Mouse (Mus musculus) limb, embryonic 12.5 days (tissue): ENCODE results near the gene Zrsr1. TPM values are rescaled to one million over a fixed set of nuclear protein-coding genes. Genes with fewer than 3 reads are reported as not detected.

ENCODE experiments used
- ATAC-seq: fragments of 200-750 bp; cut with Nextera tagmentation; 2 replicates; pipeline ENCODE4 v1.8.0; 2017; ENCODE audit warnings: low read depth, moderate TSS enrichment; ENCODE audit not compliant: insufficient number of reproducible peaks, insufficient read depth, low FRiP score, low TSS enrichment
- H3K27ac ChIP-seq: fragments of 300-500 bp; sonication (generic); 2 replicates; pipeline ENCODE4 v1.5.1; 2016; ENCODE audit warnings: mild to moderate bottlenecking, moderate library complexity
- H3K27me3 ChIP-seq: fragments of 300-500 bp; sonication (generic); 2 replicates; pipeline ENCODE4 v1.6.1; 2016; ENCODE audit warnings: mild to moderate bottlenecking, moderate library complexity
- H3K36me3 ChIP-seq: fragments of 300-500 bp; sonication (generic); 2 replicates; pipeline ENCODE4 v1.6.1; 2016; ENCODE audit warnings: mild to moderate bottlenecking, moderate library complexity
- H3K4me1 ChIP-seq: fragments of 300-500 bp; sonication (generic); replicated peaks from 2 replicates; pipeline ENCODE4 v1.6.1; 2016
- H3K4me2 ChIP-seq: fragments of 300-500 bp; sonication (generic); 2 replicates; pipeline ENCODE4 v1.6.1; 2016; ENCODE audit warnings: mild to moderate bottlenecking, moderate library complexity
- H3K4me3 ChIP-seq: fragments of 300-500 bp; sonication (generic); replicated peaks from 2 replicates; pipeline ENCODE4 v1.5.1; 2016; ENCODE audit warnings: mild to moderate bottlenecking
- H3K9ac ChIP-seq: fragments of 300-500 bp; sonication (generic); replicated peaks from 2 replicates; pipeline ENCODE4 v1.6.1; 2016; ENCODE audit warnings: mild to moderate bottlenecking, moderate library complexity
- H3K9me3 ChIP-seq: fragments of 300-500 bp; sonication (generic); 2 replicates; pipeline ENCODE4 v1.6.1; 2016; ENCODE audit warnings: mild to moderate bottlenecking, moderate library complexity
- WGBS: fragments of 180-500 bp; shearing (Covaris S2); methylation state at CpG from one replicate; pipeline ENCODE4 v1.1.7; 2016; 5-methylcytosine and 5-hydroxymethylcytosine counted together
- polyA plus RNA-seq: library from polyadenylated mRNA; unstranded; fragments of >200 nt; fragmentation: Nextera tagmentation; extraction: Ambion mirVana; gene quantifications from 2 replicates; pipeline ENCODE4 v1.2.1, GENCODE M21; 2016

Gene Zrsr1
- polyA plus RNA-seq, 1 experiment from 2014 or later, result 2.9 TPM

DNA sequence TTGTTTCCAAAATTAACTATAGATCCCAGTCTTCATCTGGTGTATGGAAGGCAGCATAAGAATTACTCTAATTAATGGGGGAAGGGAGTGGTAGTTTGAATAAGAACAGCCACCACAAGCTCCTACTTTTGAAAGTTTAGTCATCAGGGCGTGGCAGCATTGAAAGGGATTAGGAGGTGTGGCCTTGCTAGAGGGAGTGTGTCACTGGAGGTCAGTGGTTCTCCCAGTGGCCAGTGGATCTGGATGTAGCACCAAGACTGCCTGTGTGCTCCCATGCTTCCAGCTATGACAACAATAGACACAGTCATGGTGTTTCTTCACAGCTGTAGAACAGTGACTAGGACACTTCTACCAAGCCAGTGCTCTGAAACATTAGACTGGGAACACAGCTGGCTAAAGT, 22.7 kb upstream of the Zrsr1 start:
- Histone ChIP-seq H3K4me3 (no peak overlapping the region), H3K4me2 (no peak overlapping the region), H3K36me3 (peaks cover 11% of the 10 kb centered on the region; the same call in 1 of the 2 replicates), H3K9ac (no peak overlapping the region), H3K27me3 (no peaks in the 10 kb centered on the region), H3K4me1 (no peaks in the 10 kb centered on the region), H3K27ac (no peak overlapping the region), H3K9me3 (no peaks in the 10 kb centered on the region)
- WGBS, result 81% methylated on average over 1 of the region's 1 CpGs
- no peak for ATAC-seq

DNA sequence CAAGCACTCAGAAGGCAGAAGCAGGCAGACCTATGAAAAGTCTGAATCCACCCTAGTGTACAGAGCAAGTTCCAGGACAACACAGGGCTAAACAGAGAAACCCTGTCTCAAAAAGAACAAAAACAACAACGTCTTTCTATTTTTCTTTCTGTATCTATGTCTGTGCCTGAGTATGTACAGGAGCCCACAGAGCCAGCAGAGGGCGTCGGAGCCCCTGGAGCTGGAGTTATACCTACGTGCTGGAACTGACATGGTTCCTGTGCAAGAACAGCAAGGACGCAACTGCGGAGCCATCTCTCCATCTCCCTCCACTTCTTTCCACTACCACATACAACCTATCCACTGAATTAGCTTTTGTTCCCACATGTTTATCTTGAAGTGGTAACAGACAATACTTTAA, 21.7 kb upstream of the Zrsr1 start:
- no peak for ATAC-seq
- Histone ChIP-seq H3K9me3 (no peaks in the 10 kb centered on the region), H3K4me1 (no peaks in the 10 kb centered on the region), H3K9ac (no peak overlapping the region), H3K4me2 (no peak overlapping the region), H3K36me3 (peaks cover 13% of the 10 kb centered on the region; the same call in 1 of the 2 replicates), H3K27ac (no peak overlapping the region), H3K4me3 (no peak overlapping the region), H3K27me3 (no peaks in the 10 kb centered on the region)
- WGBS, result 92% methylated on average over 6 of the region's 6 CpGs

DNA sequence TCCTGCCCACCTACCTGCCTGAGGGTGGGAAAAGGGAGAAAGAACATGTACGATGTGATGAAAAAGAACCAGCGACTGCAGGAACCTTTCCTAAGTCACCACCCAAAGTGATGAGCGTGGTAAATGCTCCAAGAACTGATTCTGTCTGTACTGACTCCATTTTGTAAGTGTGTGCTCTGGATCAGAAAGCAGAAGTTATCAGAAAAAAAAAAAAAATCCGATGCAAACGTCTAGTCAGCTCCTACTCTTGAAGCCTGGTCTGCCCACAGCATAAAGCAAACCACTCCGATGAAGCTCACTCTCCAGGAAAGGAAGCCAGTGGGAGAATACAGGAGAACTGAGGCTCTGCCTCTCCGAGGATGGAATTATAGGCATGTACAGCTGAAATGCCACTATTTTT, 19.1 kb upstream of the Zrsr1 start:
- H3K4me2 ChIP-seq, result no peak overlapping the region
- no peak overlapping the region for H3K4me3 ChIP-seq
- 94% methylated on average over 7 of the region's 7 CpGs for WGBS
- no peak overlapping the region for H3K9ac ChIP-seq
- H3K36me3 ChIP-seq, result peaks cover 29% of the 10 kb centered on the region
- H3K4me1 ChIP-seq, result no peaks in the 10 kb centered on the region
- no peak for ATAC-seq
- no peak overlapping the region for H3K27ac ChIP-seq
- H3K9me3 ChIP-seq, result no peaks in the 10 kb centered on the region
- no peaks in the 10 kb centered on the region for H3K27me3 ChIP-seq

DNA sequence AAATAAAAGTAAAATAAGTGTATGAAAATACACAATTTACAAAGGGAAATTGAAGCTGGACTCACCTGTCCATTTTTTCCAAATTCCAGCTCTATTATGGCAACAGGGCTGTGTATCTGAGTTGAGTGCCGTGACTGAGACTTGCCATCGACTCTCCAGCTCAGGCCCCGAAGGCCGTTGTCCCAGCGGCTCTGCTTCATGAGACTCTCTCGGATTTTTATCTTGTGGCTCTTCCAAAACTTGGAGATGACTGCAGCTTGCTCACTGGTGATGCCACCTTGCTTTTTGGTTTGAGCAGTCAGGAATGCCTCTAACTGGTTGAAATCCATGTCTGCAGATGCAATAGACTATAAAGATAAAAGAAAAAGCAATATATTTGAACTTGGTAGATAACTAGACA, 15.5 kb upstream of the Zrsr1 start:
- peaks cover 29% of the 10 kb centered on the region for H3K36me3 ChIP-seq

DNA sequence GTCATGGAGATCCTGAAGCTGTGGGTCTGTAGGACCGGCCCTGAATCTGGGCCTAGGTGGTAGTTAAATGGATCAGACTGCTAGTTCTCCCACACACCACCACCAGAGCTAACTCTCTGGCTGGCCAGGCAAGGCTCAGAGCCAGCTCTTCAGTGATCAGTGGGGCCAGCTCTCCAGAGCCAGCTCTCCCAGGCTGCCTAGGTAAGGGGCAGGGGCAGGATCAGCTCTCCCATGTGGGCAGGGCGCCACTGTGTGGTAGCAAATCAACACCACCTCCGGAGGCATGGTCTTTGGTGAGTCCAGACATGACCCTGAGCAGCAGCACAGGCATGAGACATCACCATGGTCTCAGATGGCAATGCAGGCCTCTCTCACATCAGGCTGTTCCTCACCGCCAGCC, 15.0 kb upstream of the Zrsr1 start:
- 77% methylated on average over 4 of the region's 4 CpGs for WGBS
- H3K27me3 ChIP-seq, result no peaks in the 10 kb centered on the region
- no peak for ATAC-seq

More for the DNA sequence above, 15.5 kb upstream of the Zrsr1 start:
- H3K27me3 ChIP-seq, result no peaks in the 10 kb centered on the region
- H3K4me1 ChIP-seq, result no peaks in the 10 kb centered on the region
- H3K27ac ChIP-seq, result no peak overlapping the region
- no peak overlapping the region for H3K4me2 ChIP-seq
- no peaks in the 10 kb centered on the region for H3K9me3 ChIP-seq
- no peak for ATAC-seq
- no peak overlapping the region for H3K4me3 ChIP-seq
- 92% methylated on average over 6 of the region's 6 CpGs for WGBS
- H3K9ac ChIP-seq, result no peak overlapping the region

DNA sequence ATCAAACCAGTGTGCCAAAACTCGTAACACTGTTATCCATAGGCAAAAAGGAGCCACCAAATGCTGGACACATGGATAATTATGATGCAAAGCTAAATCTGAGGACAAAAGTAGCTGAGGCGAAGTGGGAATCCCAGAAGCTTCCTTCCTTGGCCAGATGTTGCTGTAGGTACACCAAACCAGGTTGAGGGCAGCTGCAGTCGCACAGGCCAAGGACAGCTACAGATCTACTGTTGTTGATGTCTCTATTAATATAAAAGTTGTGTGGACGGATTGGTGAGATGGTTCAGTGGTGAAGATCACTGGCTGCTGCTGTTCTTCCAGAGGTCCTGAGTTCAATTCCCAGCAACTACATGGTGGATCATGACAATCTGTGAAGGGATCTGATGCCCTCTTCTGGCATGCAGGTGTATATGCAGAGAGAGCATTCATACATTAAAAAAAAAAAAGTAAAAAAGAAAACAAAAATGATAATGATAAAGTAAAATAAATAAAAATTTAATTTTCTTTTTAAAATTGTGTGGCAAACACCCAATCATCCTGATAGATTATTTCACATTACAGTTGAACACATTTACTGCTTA, 13.9 kb upstream of the Zrsr1 start:
- Histone ChIP-seq H3K36me3 (peaks cover 20% of the 10 kb centered on the region), H3K9ac (no peak overlapping the region), H3K4me2 (no peak overlapping the region), H3K9me3 (no peaks in the 10 kb centered on the region), H3K27me3 (no peaks in the 10 kb centered on the region), H3K27ac (no peak overlapping the region), H3K4me3 (no peak overlapping the region), H3K4me1 (no peaks in the 10 kb centered on the region)
- 86% methylated on average over 4 of the region's 4 CpGs for WGBS
- ATAC-seq, result no peak

More for the DNA sequence above, 15.0 kb upstream of the Zrsr1 start:
- Histone ChIP-seq H3K4me2 (no peak overlapping the region), H3K9ac (no peak overlapping the region), H3K36me3 (peaks cover 29% of the 10 kb centered on the region), H3K27ac (no peak overlapping the region), H3K4me3 (no peak overlapping the region), H3K9me3 (no peaks in the 10 kb centered on the region), H3K4me1 (no peaks in the 10 kb centered on the region)

DNA sequence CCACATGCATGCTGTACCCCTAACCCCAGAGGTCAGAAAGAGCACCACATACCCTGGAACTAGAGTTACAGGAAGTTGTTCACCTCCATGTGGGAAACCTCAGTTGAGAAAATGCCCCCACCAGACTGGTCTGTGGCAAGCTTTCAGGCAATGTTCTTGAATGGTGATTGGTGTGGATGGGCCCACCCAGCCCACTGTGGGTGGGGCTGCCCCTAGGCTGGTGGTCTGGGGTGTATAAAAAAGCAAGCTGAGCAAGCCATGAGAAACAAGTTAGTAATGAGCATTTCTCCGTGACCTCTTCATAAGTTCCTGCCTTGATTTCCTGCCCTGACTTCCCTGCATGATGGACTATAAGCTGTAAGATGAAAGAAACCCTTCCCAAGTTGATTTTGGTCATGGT, 9.7 kb upstream of the Zrsr1 start:
- H3K27me3 ChIP-seq, result no peaks in the 10 kb centered on the region
- H3K4me3 ChIP-seq, result no peak overlapping the region
- H3K9me3 ChIP-seq, result peaks cover 12% of the 10 kb centered on the region
- H3K36me3 ChIP-seq, result peaks cover 8% of the 10 kb centered on the region
- no peak overlapping the region for H3K4me2 ChIP-seq
- ATAC-seq, result no peak
- WGBS, result 76% methylated on average over 1 of the region's 1 CpGs
- H3K27ac ChIP-seq, result no peak overlapping the region
- no peaks in the 10 kb centered on the region for H3K4me1 ChIP-seq
- no peak overlapping the region for H3K9ac ChIP-seq

DNA sequence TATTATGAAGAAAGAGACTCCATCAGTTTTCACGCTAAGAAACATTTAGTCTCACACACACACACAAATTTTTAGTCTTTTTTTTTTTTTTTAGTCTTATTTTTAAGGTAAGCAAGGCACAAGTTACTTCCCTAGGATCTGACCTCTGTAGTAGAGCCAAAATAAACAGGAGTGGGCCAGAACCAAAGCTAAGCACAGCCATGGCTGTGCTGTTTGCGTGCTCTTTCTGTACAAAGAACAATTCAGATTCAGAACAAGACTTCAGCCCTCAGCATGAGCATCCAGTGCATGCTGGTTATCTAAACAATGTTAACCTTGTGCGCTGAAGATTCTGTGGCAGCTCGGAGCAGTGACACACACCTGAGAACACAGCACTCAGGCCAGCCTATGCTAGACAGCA, 7.4 kb upstream of the Zrsr1 start:
- H3K9me3 ChIP-seq, result peaks cover 21% of the 10 kb centered on the region
- H3K4me1 ChIP-seq, result no peaks in the 10 kb centered on the region
- no peak for ATAC-seq
- H3K4me2 ChIP-seq, result no peak overlapping the region
- H3K27me3 ChIP-seq, result no peaks in the 10 kb centered on the region
- H3K27ac ChIP-seq, result no peak overlapping the region
- 79% methylated on average over 4 of the region's 4 CpGs for WGBS
- no peak overlapping the region for H3K4me3 ChIP-seq
- H3K36me3 ChIP-seq, result peaks cover 19% of the 10 kb centered on the region
- H3K9ac ChIP-seq, result no peak overlapping the region

DNA sequence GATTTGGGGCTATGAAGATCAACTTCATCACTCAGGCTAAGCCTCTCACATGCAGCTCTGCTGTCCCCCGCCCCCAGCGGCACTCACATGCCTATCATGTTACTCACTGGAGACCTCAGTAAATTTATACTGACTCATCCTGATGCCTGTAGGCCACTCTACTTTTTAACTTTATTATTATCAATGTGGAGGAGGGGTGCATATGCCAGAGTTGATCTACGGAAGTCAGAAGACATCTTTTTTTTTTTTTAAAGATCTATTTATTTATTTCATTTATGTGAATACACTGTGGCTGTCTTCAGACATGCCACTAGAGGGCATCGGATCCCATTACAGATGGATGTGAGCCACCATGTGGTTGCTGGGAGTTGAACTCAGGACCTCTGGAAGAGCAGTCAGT, 6.3 kb upstream of the Zrsr1 start:
- Histone ChIP-seq H3K9ac (no peak overlapping the region), H3K4me1 (no peaks in the 10 kb centered on the region), H3K27me3 (no peaks in the 10 kb centered on the region), H3K27ac (no peak overlapping the region), H3K4me3 (no peak overlapping the region), H3K36me3 (peaks cover 19% of the 10 kb centered on the region), H3K4me2 (no peak overlapping the region), H3K9me3 (peaks cover 22% of the 10 kb centered on the region)
- 79% methylated on average over 4 of the region's 4 CpGs for WGBS
- ATAC-seq, result no peak

DNA sequence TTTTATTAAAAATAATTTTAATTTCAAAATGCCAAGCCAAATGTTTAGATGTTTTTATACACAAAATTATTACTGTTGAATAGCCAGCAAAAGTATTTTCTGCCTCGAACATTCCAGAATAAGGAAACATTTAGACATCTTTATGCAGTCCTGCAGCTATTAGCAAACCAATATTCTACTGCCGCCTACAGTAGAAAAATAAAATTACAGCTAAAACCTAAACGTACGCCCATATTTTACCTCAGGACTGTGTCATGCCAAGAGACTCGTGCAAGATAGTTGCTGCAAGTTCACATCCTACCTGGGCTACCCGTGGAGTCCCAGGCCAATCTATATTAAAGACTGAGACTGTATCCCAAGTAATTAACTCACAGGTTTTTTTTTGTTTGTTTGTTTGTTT, 2.3 kb upstream of the Zrsr1 start:
- H3K9me3 ChIP-seq, result peaks cover 52% of the 10 kb centered on the region
- H3K4me1 ChIP-seq, result peaks cover 8% of the 10 kb centered on the region
- WGBS, result 68% methylated on average over 6 of the region's 6 CpGs
- H3K27ac ChIP-seq, result no peak overlapping the region
- no peaks in the 10 kb centered on the region for H3K27me3 ChIP-seq
- H3K36me3 ChIP-seq, result peaks cover 46% of the 10 kb centered on the region
- H3K4me3 ChIP-seq, result no peak overlapping the region
- no peak overlapping the region for H3K9ac ChIP-seq
- H3K4me2 ChIP-seq, result no peak overlapping the region
- no peak for ATAC-seq

DNA sequence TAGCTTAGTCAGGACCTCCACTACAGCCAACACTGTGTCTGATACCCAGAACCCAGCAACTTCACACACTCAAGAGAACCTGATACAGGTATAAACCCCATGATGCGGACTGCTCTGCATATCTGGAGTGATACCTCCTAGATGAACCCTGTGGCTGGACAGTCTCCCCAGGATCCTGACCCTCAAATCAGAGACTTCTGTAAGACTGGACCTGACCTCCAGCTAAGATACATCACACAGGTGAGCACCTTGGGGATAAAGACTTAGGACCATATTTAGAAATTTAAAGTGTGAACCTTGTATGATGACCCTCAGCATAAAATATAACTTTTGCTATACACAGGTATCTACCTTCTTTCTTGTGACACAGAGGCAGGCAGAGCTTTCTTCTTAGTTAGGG, 1.3 kb upstream of the Zrsr1 start:
- Histone ChIP-seq H3K27me3 (no peaks in the 10 kb centered on the region), H3K36me3 (peaks cover 49% of the 10 kb centered on the region), H3K4me2 (no peak overlapping the region), H3K27ac (no peak overlapping the region), H3K4me1 (peaks cover 14% of the 10 kb centered on the region), H3K4me3 (no peak overlapping the region), H3K9ac (no peak overlapping the region), H3K9me3 (peaks cover 52% of the 10 kb centered on the region)
- ATAC-seq, result no peak
- WGBS, result 100% methylated on average over 1 of the region's 1 CpGs
